Mouse (Mus musculus) midbrain, embryonic 11.5 days (tissue): ENCODE data around the gene Teddm1a. TPM values are rescaled to one million over a fixed set of nuclear protein-coding genes. Genes with fewer than 3 reads are reported as not detected.

Source experiments
- ATAC-seq: fragments of 200-750 bp; cut with Nextera tagmentation; 2 replicates; pipeline ENCODE4 v1.8.0; 2017; ENCODE audit warnings: moderate TSS enrichment, moderate library complexity; ENCODE audit not compliant: low FRiP score
- DNase-seq: peaks from one replicate; pipeline ENCODE4 v3.0.0; 2015; ENCODE audit warnings: low spot score; ENCODE audit errors: missing footprints
- H3K27ac ChIP-seq: fragments of 300-500 bp; sonication (generic); 2 replicates; pipeline ENCODE4 v1.5.1; 2014; ENCODE audit warnings: low read depth, low read length
- H3K27me3 ChIP-seq: fragments of 300-500 bp; sonication (generic); 2 replicates; pipeline ENCODE4 v1.6.1; 2014; ENCODE audit warnings: mild to moderate bottlenecking, low read length, moderate library complexity, mixed read lengths; ENCODE audit not compliant: control insufficient read depth, insufficient read depth
- H3K36me3 ChIP-seq: fragments of 300-500 bp; sonication (generic); 2 replicates; pipeline ENCODE4 v1.6.1; 2014; ENCODE audit warnings: mild to moderate bottlenecking, low read length, moderate library complexity, mixed read lengths; ENCODE audit not compliant: control insufficient read depth, insufficient read depth
- H3K4me1 ChIP-seq: fragments of 300-500 bp; sonication (generic); 2 replicates; pipeline ENCODE4 v1.6.1; 2014; ENCODE audit warnings: low read length; ENCODE audit not compliant: control insufficient read depth, insufficient read depth
- H3K4me2 ChIP-seq: fragments of 300-500 bp; sonication (generic); 2 replicates; pipeline ENCODE4 v1.6.1; 2014; ENCODE audit warnings: mild to moderate bottlenecking, moderate library complexity
- H3K4me3 ChIP-seq: fragments of 300-500 bp; sonication (generic); 2 replicates; pipeline ENCODE4 v1.5.1; 2014; ENCODE audit warnings: low read depth, low read length
- H3K9ac ChIP-seq: fragments of 300-500 bp; sonication (generic); 2 replicates; pipeline ENCODE4 v1.6.1; 2014; ENCODE audit warnings: low read length
- H3K9me3 ChIP-seq: fragments of 300-500 bp; sonication (generic); 2 replicates; pipeline ENCODE4 v1.6.1; 2016; ENCODE audit warnings: low read length; ENCODE audit not compliant: control insufficient read depth
- WGBS: fragments of 180-500 bp; shearing (Covaris S2); extraction: QIAGEN DNeasy Blood & Tissue Kit; methylation state at CpG from one replicate; pipeline ENCODE4 v1.1.7; 2014; 5-methylcytosine and 5-hydroxymethylcytosine counted together
- polyA plus RNA-seq: library from polyadenylated mRNA; unstranded; fragments of >200 nt; fragmentation: Nextera tagmentation; extraction: Ambion mirVana; gene quantifications from 2 replicates; pipeline ENCODE4 v1.2.1, GENCODE M21; 2014

Teddm1a gene
- polyA plus RNA-seq, 1 experiment from 2014 or later, result not detected

DNA sequence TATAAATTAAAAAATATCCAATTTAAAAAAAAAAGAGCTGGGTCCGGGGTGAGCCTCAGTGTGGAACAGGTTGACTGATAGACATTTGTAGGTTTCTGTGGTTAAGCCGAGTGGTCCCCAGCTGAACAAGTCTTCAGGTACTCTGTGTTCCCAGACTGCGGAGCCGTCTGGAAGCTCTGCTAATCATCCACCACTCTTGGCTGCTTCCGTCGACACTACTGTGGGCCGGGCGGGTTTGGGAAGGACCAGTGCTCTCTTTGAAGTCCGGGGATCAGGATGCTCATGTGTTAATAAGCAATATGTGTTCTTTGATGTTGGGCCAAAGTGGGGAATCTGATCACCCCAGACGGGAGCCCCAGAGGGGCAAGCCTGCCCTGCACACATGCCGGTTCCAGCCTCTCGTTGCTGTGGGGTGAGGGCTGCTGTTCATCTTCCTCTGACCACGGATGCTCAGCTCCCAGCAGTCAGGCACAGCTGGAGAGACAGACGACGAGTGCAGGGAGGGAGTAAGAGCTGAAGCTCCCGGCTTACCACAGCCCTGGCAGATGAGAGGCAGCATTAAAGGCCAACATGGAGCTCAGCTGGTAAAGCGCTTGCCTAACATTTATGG lies 5.4 kb upstream of the Teddm1a start:
- Histone ChIP-seq H3K9ac (no peak overlapping the region), H3K9me3 (no peaks in the 10 kb centered on the region), H3K4me1 (no peaks in the 10 kb centered on the region), H3K27ac (no peak overlapping the region), H3K27me3 (no peaks in the 10 kb centered on the region), H3K4me2 (no peak overlapping the region), H3K36me3 (no peaks in the 10 kb centered on the region), H3K4me3 (no peak overlapping the region)
- WGBS, result 38% methylated on average over 17 of the region's 17 CpGs
- ATAC-seq (no peak), DNase-seq (peak; percentile 81)

DNA sequence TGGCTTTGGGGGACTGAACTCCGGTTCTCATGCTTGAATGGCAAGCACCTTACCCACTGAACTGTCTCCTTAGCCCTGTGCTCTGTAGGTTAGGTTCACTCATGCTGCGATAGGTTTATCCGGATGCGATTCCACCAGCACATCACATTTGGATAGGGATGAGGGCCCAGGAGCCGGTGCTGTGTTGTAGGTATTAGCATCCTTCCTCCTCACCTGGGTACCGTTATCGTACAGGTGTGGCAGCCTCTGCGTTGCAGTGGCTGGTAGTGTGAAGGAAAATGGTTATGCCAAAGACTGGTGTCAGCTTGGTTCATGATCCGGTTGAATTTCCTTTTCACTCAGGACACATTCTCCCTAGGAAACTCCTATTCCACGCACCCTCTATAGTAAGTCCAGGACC lies 1.4 kb upstream of the Teddm1a start:
- Histone ChIP-seq H3K9ac (no peak overlapping the region), H3K9me3 (no peaks in the 10 kb centered on the region), H3K27me3 (no peaks in the 10 kb centered on the region), H3K27ac (no peak overlapping the region), H3K36me3 (no peaks in the 10 kb centered on the region), H3K4me1 (0 out of 2 replicates have a peak, but pooled peaks cover 1% of the 10 kb centered on the region), H3K4me3 (no peak overlapping the region), H3K4me2 (no peak overlapping the region)
- no peak for ATAC-seq
- DNase-seq, result peak; percentile 53
- 98% methylated on average over 10 of the region's 10 CpGs for WGBS

DNA sequence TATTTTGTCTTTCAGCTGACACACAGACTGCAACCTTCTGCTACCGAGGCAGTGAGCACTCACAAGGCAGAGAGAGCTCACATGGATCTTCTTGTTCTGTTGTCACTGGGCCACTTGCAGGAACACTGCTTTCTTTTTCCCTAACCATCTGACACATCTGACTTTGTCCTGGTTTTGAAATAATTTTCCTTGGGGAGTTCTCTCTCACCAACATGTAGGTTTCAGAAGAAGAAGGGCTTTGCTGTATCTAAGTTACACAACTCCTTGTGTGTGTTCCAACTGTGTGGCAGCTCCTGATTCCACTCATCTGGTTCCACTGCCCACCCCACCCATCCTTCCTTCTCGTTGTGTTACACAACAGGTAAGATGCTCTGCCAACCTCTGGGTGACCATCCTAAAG lies 2.2 kb downstream of the Teddm1a start:
- 67% methylated on average over 2 of the region's 2 CpGs for WGBS
- Histone ChIP-seq H3K4me3 (no peak overlapping the region), H3K9ac (no peak overlapping the region), H3K27me3 (no peaks in the 10 kb centered on the region), H3K4me2 (no peak overlapping the region), H3K9me3 (no peaks in the 10 kb centered on the region), H3K36me3 (no peaks in the 10 kb centered on the region), H3K27ac (no peak overlapping the region), H3K4me1 (0 out of 2 replicates have a peak, but pooled peaks cover 2% of the 10 kb centered on the region)
- peak; percentile 76 for DNase-seq
- ATAC-seq, result no peak

DNA sequence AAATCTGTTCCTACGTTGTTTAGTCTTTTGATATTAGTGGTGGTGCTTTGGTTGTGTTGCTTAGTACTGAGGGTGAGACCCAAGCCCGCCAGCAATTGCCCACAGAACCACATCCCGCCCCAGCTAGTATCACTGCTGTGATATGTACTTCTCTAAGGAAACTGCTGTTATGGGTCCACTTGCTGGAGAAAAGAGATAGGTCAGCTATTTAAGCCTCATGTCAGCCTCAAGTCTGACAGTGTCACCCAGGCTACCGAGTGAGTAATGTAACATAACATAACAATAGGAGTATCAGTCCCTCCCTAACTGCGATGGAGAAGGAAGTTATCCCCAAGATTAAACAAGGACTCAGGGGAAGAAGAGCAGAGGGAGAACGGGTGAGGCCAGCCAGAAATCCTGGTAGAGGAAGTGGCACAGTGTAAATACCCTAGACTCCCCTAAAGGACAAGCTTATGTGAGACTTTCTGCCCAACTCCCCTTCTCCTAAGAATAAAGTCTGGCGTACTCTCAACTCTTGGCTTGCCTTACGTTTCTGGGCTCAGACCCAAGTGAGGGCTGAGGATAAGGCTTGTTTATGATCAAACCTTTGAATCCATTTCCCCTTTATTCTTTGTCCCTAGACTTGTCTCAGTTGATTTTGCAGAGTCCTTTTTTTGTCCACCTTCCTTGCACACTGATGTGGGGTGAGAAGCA lies 2.8 kb downstream of the Teddm1a start:
- DNase-seq (peak; percentile 57), ATAC-seq (no peak)
- no peaks in the 10 kb centered on the region for H3K36me3 ChIP-seq
- no peaks in the 10 kb centered on the region for H3K27me3 ChIP-seq
- H3K27ac ChIP-seq, result no peak overlapping the region
- no peak overlapping the region for H3K4me2 ChIP-seq
- no peak overlapping the region for H3K9ac ChIP-seq
- 0 out of 2 replicates have a peak, but pooled peaks cover 2% of the 10 kb centered on the region for H3K4me1 ChIP-seq
- H3K4me3 ChIP-seq, result no peak overlapping the region
- no peaks in the 10 kb centered on the region for H3K9me3 ChIP-seq
- 67% methylated on average over 8 of the region's 8 CpGs for WGBS

DNA sequence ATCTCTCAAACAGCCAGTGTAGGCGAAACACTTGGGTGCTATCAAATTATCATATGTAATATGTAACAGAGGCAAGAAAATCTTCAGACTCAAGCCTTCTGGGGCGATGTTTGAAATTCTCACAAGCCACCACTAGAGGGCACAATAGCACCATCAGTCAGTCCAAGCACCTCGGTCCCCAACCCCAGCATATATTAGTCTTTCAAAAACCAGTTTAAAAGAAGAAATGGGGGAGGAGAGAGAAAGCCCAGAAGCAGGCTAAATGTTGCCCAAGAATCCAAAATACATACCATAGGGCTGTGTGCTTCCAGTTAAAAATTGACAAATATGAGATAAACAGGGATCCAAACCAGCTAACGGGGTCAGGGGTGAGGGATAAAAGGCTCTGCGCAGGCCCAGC lies 3.4 kb downstream of the Teddm1a start:
- no peaks in the 10 kb centered on the region for H3K9me3 ChIP-seq
- 39% methylated on average over 5 of the region's 5 CpGs for WGBS
- peak; percentile 98 for DNase-seq
- H3K27ac ChIP-seq, result no peak overlapping the region
- no peaks in the 10 kb centered on the region for H3K27me3 ChIP-seq
- 0 out of 2 replicates have a peak, but pooled peaks cover 2% of the 10 kb centered on the region for H3K4me1 ChIP-seq
- no peak for ATAC-seq
- H3K4me2 ChIP-seq, result no peak overlapping the region
- no peaks in the 10 kb centered on the region for H3K36me3 ChIP-seq
- no peak overlapping the region for H3K4me3 ChIP-seq
- H3K9ac ChIP-seq, result no peak overlapping the region

DNA sequence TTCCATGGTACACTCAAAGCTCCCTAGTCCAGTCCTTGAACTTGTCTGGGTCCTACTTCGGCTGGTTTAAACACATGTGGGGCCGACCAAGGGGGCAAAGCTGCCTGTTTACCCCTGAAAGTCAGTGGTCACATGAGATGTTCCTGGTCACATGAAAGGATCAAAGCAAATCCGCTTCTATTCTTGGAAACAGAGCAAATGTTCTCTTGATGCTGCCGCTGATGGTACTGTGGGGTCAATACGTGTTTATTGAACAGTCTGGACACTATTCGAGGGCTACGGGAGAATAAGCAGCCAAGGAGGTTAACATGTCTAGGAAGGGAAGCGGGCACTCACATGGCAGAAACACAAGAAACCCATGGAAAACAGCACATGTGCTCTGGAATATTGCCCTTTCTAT lies 5.7 kb downstream of the Teddm1a start:
- Histone ChIP-seq H3K9ac (no peak overlapping the region), H3K4me3 (no peak overlapping the region), H3K27ac (no peak overlapping the region), H3K4me1 (peaks cover 14% of the 10 kb centered on the region), H3K4me2 (no peak overlapping the region), H3K27me3 (no peaks in the 10 kb centered on the region), H3K36me3 (no peaks in the 10 kb centered on the region), H3K9me3 (no peaks in the 10 kb centered on the region)
- ATAC-seq, result no peak
- DNase-seq, result peak; percentile 74
- 87% methylated on average over 8 of the region's 8 CpGs for WGBS

DNA sequence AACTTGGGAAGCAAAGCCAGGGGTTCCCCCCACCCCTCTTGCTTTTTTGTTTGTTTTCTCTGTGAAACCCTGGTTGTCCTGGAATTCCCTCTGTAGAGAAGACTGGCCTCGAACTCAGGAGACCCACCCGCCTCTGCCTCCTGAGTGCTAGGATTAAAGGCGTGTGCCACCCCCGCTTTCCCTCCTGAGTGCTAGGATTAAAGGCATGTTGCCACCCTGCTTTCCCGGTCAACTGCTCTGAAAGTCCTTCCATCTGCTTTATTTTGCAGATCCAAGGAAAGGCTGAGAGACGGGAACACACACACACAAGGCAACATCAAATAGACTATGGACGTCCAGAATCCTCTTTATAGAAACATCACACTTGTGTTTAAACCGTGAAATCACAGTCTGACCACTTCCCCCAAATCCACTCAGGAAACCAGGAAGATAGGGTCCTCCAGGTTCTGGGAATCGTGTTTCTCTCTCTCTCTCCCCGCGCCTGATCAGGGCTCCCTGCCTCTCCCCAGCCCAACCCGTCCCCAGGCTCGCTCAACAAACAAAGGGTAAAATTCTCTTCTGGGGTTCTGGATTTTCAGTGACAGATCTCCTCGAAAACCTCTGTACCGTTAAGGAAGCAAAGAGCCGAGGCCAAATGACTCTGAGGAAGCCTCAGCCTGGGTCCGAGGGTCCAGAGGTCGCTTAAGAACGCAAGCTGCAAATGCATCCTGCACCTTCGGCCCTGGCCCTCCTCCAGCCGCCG lies 7.6 kb downstream of the Teddm1a start:
- Histone ChIP-seq H3K36me3 (peaks cover 8% of the 10 kb centered on the region), H3K9ac (peak overlapping the region; percentile 93), H3K9me3 (no peaks in the 10 kb centered on the region), H3K27ac (peak overlapping the region; percentile 97), H3K4me2 (peak overlapping the region; percentile 84), H3K4me3 (peak overlapping the region; percentile 82), H3K27me3 (no peaks in the 10 kb centered on the region), H3K4me1 (peaks cover 19% of the 10 kb centered on the region)
- peak; percentile 54 for ATAC-seq
- DNase-seq, result peak; percentile 99
- WGBS, result 17% methylated on average over 22 of the region's 22 CpGs

DNA sequence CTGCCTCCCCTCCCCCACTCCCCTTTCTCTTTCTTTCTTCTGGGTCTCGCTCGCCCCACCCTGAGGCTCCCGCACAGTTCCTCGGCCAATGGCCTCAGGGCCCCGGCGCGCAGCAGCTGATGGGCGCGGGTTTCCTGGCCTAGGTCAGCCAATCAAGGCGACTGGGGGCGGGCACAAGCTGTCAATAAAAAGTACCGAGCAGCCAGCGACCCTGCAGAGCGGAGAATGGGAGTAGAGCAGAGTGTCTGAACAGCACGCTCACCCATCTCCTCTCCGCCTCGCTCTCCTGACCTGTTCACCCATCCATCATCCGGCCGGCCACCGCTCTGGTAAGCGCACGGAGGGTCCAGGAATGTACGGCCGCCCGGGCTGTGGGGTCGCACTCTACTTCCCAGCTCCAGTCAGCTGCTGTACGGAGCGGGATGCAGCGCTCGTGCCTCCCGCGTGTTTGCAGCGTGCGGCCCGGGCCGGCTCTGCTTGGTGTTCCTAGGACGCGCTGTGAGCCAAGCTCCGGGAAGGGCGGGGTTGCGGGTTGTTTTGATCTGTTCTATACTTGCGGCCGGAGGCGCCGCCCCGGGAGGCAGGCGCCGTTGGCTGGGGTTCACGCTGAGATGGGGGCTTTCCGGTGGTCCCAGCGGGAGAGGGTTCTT lies 8.3 kb downstream of the Teddm1a start, which contains the start of the genes Glul and Teddm2:
Gene Glul, plus strand, starts transcription at position 214 of the 650 bp plus-strand sequence.
Gene Teddm2, minus strand, starts transcription at position 498 of the 650 bp plus-strand sequence.
- Histone ChIP-seq H3K9ac (peak within 1 kb of the TSS; percentile 93), H3K4me2 (peak within 1 kb of the TSS; percentile 84), H3K27ac (peak within 1 kb of the TSS; percentile 97), H3K27me3 (no peaks in the 10 kb centered on the region), H3K9me3 (no peaks in the 10 kb centered on the region), H3K4me1 (peaks cover 19% of the 10 kb centered on the region), H3K4me3 (peak within 1 kb of the TSS; percentile 82), H3K36me3 (peaks cover 15% of the 10 kb centered on the region)
- WGBS, result 0% methylated on average over 48 of the region's 51 CpGs
- ATAC-seq (peak; percentile 97), DNase-seq (peak; percentile 99)
